Mouse (Mus musculus) brain, embryonic 14.5 days (tissue): ENCODE measurements at regions not wholly inside any gene's neighbourhood (a gene's known extent, or its start where the extent isn't known, plus 50 kb on each side); places are given as distances from the start of the nearest gene placed in this dataset.

Experiments used
- CTCF ChIP-seq: fragments of 200-500 bp; IDR thresholded peaks from 2 replicates; pipeline ENCODE4 v1.5.1; 2012; ENCODE audit warnings: inconsistent platforms, mild to moderate bottlenecking, moderate library complexity, borderline replicate concordance; ENCODE audit not compliant: insufficient read depth, insufficient read length; ENCODE audit errors: extremely low read depth
- POLR2A ChIP-seq: fragments of 200-500 bp; IDR thresholded peaks from 2 replicates; pipeline ENCODE4 v1.6.1; 2012; ENCODE audit warnings: mild to moderate bottlenecking, inconsistent platforms, borderline replicate concordance; ENCODE audit not compliant: poor library complexity, insufficient read depth, insufficient read length, severe bottlenecking; ENCODE audit errors: extremely low read depth

DNA sequence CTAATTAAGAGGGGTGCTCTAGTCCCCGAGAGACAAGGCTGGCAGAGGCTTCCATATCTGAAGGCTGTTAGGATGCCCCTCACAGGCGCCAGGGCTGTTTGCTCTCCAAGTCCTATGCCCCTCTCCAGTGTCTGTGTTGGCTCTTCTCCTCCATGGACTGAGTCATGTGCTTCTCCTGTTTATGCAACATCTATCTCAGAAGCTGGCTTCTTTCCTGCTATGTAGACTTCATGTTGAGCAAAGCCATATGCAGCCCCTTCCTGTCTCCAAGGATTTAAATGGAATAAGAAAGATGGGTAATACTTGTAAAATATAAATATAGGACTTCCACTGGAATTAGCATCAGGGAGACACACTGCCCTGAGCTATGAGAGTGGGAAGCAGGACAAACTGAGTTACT is 278.3 kb downstream of the Cdh26 start:
- TF ChIP-seq CTCF (no peak), POLR2A (no peak)
